Mouse (Mus musculus): ENCODE results near the gene Gm5737. TPM values are rescaled to one million over a fixed set of nuclear protein-coding genes. Genes with fewer than 3 reads are reported as not detected.
A peak's percentile ranks its signal among the peaks of the same experiment; 100 is the strongest.

The Gm5737 gene
- 0.17 TPM in 1 of 2 replicates, not detected in the other for polyA plus RNA-seq (2014; fragmentation: Nextera tagmentation; extraction: Ambion mirVana)

DNA sequence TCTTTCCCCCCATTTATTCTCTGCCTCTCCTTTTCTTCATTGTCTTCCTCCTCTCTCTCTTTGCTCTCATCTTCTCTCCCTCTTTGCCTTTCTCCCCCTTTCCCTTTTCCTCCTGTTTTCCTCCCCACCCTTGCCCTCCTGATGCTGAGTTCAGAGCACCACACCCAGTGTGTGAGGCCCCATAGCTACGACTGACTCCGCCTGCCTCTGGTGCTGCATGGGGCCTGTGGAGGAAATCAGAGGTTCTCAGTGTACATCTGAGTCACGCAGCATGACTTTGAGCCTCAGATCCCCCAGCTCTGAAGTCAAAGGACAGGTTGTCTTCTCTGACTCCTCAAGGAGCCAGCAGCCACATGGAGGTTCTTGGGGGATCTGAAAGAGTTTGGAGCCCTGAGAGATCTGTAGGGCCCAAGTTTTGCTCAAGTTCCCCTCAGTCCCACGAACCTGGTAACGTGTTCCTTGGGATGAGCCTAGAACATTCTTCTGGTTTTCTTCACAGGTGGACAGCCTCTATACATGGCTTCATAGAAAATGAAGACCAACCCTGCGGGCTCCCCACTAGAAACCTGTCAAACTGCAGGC lies at the start of gene Gm5737:
Gm5737 (plus strand) TSS at position 532 of the 582 bp plus-strand sequence.
- H3K27me3 ChIP-seq (ENCODE audit: control insufficient read depth, insufficient read depth, low read length), result no peaks in the 10 kb centered on the region
- no peaks in the 10 kb centered on the region for H3K9me3 ChIP-seq (ENCODE audit: control insufficient read depth, low read length)
- ATAC-seq (ENCODE audit: low FRiP score, low TSS enrichment) (no peak), DNase-seq (no peak)
- H3K4me1 ChIP-seq (ENCODE audit: control insufficient read depth, insufficient read depth, low read length), result no peaks in the 10 kb centered on the region; the same call in 1 of the 2 replicates
- WGBS, result 85% methylated on average over 6 of the region's 6 CpGs
- H3K9ac ChIP-seq (replicated peaks; ENCODE audit: low read length), result no peak within 1 kb of the TSS
- H3K27ac ChIP-seq (replicated peaks; ENCODE audit: low read depth, low read length), result no peak within 1 kb of the TSS
- no peaks in the 10 kb centered on the region for H3K36me3 ChIP-seq (ENCODE audit: control insufficient read depth, insufficient read depth, low read length)
- no peak within 1 kb of the TSS for H3K4me3 ChIP-seq (replicated peaks; ENCODE audit: low read depth, low read length)
- no peak within 1 kb of the TSS for H3K4me2 ChIP-seq (ENCODE audit: low read length)

DNA sequence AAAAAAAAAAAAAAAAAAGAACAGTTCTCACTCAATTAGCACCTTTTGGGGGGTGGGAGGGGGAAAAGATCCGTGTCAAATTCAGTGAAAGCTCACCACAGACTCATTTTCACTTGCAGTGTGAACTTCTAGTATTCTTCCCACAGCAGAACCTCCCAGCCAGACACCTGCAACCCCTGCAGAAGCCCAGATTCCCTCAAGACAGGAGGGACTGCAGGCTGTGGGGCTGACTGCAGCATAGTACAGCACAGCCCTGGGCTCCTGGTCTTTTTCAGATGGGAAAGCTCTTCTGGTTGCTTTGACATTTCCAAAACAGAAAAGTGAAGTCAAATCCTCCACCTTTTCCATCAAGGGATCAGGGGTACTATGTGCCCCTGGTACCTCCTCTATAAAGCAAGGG lies 44.8 kb upstream of the Gm5737 start:
- Histone ChIP-seq H3K27me3 (ENCODE audit: control insufficient read depth, insufficient read depth, low read length) (no peaks in the 10 kb centered on the region), H3K4me1 (ENCODE audit: control insufficient read depth, insufficient read depth, low read length) (no peaks in the 10 kb centered on the region), H3K4me3 (replicated peaks; ENCODE audit: low read depth, low read length) (no peak overlapping the region), H3K36me3 (ENCODE audit: control insufficient read depth, insufficient read depth, low read length) (no peaks in the 10 kb centered on the region), H3K4me2 (ENCODE audit: low read length) (no peak overlapping the region), H3K27ac (replicated peaks; ENCODE audit: low read depth, low read length) (no peak overlapping the region), H3K9me3 (ENCODE audit: control insufficient read depth, low read length) (no peaks in the 10 kb centered on the region), H3K9ac (replicated peaks; ENCODE audit: low read length) (no peak overlapping the region)
- peak; percentile 3 for DNase-seq
- WGBS, result 18% methylated on average over 1 of the region's 1 CpGs
- no peak for ATAC-seq (ENCODE audit: low FRiP score, low TSS enrichment)

DNA sequence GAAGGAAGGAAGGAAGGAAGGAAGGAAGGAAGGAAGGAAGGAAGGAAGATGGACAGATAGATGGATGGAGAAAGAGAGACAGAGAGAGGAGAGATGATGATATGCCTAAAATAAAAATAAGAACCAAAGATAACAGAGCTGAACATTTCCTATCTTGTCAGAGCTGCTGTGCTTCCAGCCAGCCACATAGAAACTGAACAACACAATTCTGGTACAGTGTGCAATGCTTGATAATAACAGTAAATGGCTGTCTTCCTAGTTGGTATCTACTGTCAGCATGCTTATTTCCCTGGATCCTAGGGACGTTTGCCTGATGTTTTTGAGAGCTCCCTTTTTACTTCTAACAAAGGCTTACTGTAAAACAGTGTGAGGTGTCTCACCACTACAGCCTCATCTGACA lies 40.8 kb upstream of the Gm5737 start:
- 57% methylated on average over 1 of the region's 1 CpGs for WGBS
- no peak for ATAC-seq (ENCODE audit: low FRiP score, low TSS enrichment)

DNA sequence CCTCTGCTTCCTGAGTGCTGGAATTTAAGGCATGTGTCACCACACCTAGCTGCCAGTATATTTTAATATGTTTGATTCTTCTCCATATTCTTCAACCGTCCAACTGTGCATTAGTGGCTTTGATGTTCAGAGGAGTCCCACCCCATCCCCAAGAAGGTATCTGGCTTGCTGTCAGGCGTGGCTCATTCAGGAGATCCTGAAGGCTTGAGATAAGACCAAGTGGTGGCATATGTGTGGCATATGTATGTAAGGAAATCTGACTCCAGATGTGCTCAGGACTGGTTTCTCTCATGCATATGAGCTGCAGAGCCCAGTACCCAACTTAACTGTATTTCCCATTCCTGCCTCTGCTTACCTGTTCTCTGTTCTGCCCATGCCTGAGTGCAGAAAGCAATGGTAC lies 34.2 kb upstream of the Gm5737 start:
- H3K36me3 ChIP-seq (ENCODE audit: control insufficient read depth, insufficient read depth, low read length), result no peaks in the 10 kb centered on the region
- WGBS, result 60% methylated on average over 2 of the region's 2 CpGs
- no peak overlapping the region for H3K4me3 ChIP-seq (replicated peaks; ENCODE audit: low read depth, low read length)
- no peak overlapping the region for H3K27ac ChIP-seq (replicated peaks; ENCODE audit: low read depth, low read length)
- H3K4me2 ChIP-seq (ENCODE audit: low read length), result no peak overlapping the region
- DNase-seq (no peak), ATAC-seq (ENCODE audit: low FRiP score, low TSS enrichment) (no peak)
- no peaks in the 10 kb centered on the region for H3K9me3 ChIP-seq (ENCODE audit: control insufficient read depth, low read length)
- no peak overlapping the region for H3K9ac ChIP-seq (replicated peaks; ENCODE audit: low read length)
- no peaks in the 10 kb centered on the region for H3K27me3 ChIP-seq (ENCODE audit: control insufficient read depth, insufficient read depth, low read length)
- H3K4me1 ChIP-seq (ENCODE audit: control insufficient read depth, insufficient read depth, low read length), result no peaks in the 10 kb centered on the region

More for the DNA sequence above, 40.8 kb upstream of the Gm5737 start:
- H3K9me3 ChIP-seq (ENCODE audit: control insufficient read depth, low read length), result no peaks in the 10 kb centered on the region
- no peaks in the 10 kb centered on the region for H3K27me3 ChIP-seq (ENCODE audit: control insufficient read depth, insufficient read depth, low read length)
- no peak overlapping the region for H3K27ac ChIP-seq (replicated peaks; ENCODE audit: low read depth, low read length)
- no peaks in the 10 kb centered on the region for H3K36me3 ChIP-seq (ENCODE audit: control insufficient read depth, insufficient read depth, low read length)
- no peaks in the 10 kb centered on the region for H3K4me1 ChIP-seq (ENCODE audit: control insufficient read depth, insufficient read depth, low read length)
- no peak for DNase-seq
- H3K4me2 ChIP-seq (ENCODE audit: low read length), result no peak overlapping the region
- no peak overlapping the region for H3K4me3 ChIP-seq (replicated peaks; ENCODE audit: low read depth, low read length)
- no peak overlapping the region for H3K9ac ChIP-seq (replicated peaks; ENCODE audit: low read length)

DNA sequence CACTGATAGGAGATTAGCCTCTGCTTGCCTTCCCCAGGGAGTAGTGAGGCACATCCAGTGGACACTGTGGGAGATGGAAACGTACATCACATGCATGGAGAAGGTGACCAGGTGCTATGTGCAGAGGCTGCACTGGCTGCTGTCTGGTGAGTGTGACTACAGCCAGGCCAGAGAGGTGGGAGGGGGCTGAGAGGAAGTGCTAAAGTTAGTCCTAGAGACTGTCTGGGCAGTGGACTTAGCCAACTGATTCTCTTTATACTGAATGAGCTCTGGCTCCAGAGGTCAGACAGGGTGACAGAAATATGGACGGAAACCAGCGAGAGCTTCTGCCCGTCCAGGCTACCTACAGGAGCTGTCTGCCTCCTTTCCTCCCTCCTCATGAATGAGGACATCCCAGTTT lies 16.6 kb upstream of the Gm5737 start:
- Histone ChIP-seq H3K9ac (replicated peaks; ENCODE audit: low read length) (no peak overlapping the region), H3K27me3 (ENCODE audit: control insufficient read depth, insufficient read depth, low read length) (no peaks in the 10 kb centered on the region), H3K4me2 (ENCODE audit: low read length) (no peak overlapping the region), H3K4me3 (replicated peaks; ENCODE audit: low read depth, low read length) (no peak overlapping the region), H3K36me3 (ENCODE audit: control insufficient read depth, insufficient read depth, low read length) (no peaks in the 10 kb centered on the region), H3K27ac (replicated peaks; ENCODE audit: low read depth, low read length) (no peak overlapping the region), H3K4me1 (ENCODE audit: control insufficient read depth, insufficient read depth, low read length) (no peaks in the 10 kb centered on the region), H3K9me3 (ENCODE audit: control insufficient read depth, low read length) (no peaks in the 10 kb centered on the region)
- 83% methylated on average over 4 of the region's 4 CpGs for whole genome bisulfite sequencing
- DNase-seq (no peak), ATAC-seq (ENCODE audit: low FRiP score, low TSS enrichment) (no peak)

DNA sequence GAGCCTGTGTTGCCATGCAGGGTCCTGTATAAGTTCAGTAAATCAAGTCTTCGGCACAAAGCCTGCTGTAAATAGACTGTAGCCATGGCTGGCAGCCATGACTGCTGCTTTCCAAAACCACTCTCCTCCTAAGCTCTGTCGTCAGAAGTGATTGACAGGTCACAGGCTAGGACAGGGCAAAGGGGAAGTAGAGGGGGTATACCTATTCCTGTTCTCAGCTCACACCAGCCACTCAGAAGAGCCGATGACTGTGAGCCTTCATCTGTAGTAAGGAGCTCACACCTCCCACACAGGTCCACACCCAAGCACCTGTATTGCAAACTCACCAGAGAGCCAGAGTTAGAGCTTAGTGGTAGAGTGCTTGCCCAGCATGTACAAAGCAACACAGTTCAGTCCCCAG lies 15.8 kb upstream of the Gm5737 start:
- H3K4me3 ChIP-seq (replicated peaks; ENCODE audit: low read depth, low read length), result no peak overlapping the region
- 83% methylated on average over 3 of the region's 3 CpGs for WGBS
- H3K36me3 ChIP-seq (ENCODE audit: control insufficient read depth, insufficient read depth, low read length), result no peaks in the 10 kb centered on the region
- DNase-seq (no peak), ATAC-seq (ENCODE audit: low FRiP score, low TSS enrichment) (no peak)
- H3K4me2 ChIP-seq (ENCODE audit: low read length), result no peak overlapping the region
- no peaks in the 10 kb centered on the region for H3K4me1 ChIP-seq (ENCODE audit: control insufficient read depth, insufficient read depth, low read length)
- no peak overlapping the region for H3K9ac ChIP-seq (replicated peaks; ENCODE audit: low read length)
- H3K27ac ChIP-seq (replicated peaks; ENCODE audit: low read depth, low read length), result no peak overlapping the region
- no peaks in the 10 kb centered on the region for H3K27me3 ChIP-seq (ENCODE audit: control insufficient read depth, insufficient read depth, low read length)
- H3K9me3 ChIP-seq (ENCODE audit: control insufficient read depth, low read length), result no peaks in the 10 kb centered on the region

DNA sequence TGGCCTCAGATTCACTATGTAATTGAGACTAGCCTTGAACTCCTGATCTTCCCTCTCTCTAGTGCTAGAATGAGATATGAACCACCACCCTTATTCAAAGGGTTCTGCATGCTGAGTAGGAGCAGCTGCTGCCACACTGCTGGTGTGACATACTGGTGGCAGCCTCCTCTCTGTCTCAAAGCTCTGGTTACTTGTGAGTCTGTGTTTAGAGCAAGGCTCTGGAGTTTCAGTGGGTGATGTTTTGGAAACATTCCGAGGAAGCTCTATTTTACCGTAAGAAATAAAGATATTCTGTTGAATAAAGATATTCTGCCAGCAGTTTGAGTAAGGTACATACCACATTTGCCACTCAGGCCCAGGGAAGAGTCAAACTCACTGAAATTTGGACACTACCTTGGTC lies 8.9 kb upstream of the Gm5737 start:
- no peaks in the 10 kb centered on the region for H3K36me3 ChIP-seq (ENCODE audit: control insufficient read depth, insufficient read depth, low read length)
- H3K9me3 ChIP-seq (ENCODE audit: control insufficient read depth, low read length), result no peaks in the 10 kb centered on the region
- H3K9ac ChIP-seq (replicated peaks; ENCODE audit: low read length), result no peak overlapping the region
- no peak overlapping the region for H3K4me2 ChIP-seq (ENCODE audit: low read length)
- no peak for ATAC-seq (ENCODE audit: low FRiP score, low TSS enrichment)
- H3K4me3 ChIP-seq (replicated peaks; ENCODE audit: low read depth, low read length), result no peak overlapping the region
- no peaks in the 10 kb centered on the region for H3K27me3 ChIP-seq (ENCODE audit: control insufficient read depth, insufficient read depth, low read length)
- DNase-seq, result no peak
- H3K4me1 ChIP-seq (ENCODE audit: control insufficient read depth, insufficient read depth, low read length), result no peaks in the 10 kb centered on the region
- 94% methylated on average over 2 of the region's 2 CpGs for WGBS
- H3K27ac ChIP-seq (replicated peaks; ENCODE audit: low read depth, low read length), result no peak overlapping the region

DNA sequence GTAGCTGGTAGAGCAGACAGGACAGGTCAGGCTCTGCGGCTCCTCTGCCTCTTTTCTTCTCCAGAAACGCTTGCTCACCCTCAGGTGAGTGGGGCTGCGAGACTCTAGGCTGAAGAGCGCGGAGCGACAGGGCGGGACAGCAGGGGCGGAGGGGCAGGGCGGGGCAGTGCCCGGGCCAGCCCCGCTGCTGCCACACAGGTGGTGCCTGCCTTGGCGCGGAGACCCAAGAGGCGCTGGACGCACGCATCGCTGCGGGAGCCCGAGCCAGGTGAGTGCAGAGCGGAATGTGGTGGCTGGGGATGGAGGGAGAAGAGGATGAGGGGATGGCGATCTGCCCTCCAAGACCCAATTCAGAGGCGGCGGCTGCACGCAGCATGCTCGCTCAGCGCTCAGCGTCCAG lies 2.5 kb upstream of the Gm5737 start:
- 4% methylated on average over 27 of the region's 27 CpGs for WGBS
- H3K4me3 ChIP-seq (replicated peaks; ENCODE audit: low read depth, low read length), result peak overlapping the region; percentile 32
- no peaks in the 10 kb centered on the region; the same call in 1 of the 2 replicates for H3K4me1 ChIP-seq (ENCODE audit: control insufficient read depth, insufficient read depth, low read length)
- peak; percentile 5 for DNase-seq
- H3K27me3 ChIP-seq (ENCODE audit: control insufficient read depth, insufficient read depth, low read length), result no peaks in the 10 kb centered on the region
- H3K27ac ChIP-seq (replicated peaks; ENCODE audit: low read depth, low read length), result no peak overlapping the region
- H3K36me3 ChIP-seq (ENCODE audit: control insufficient read depth, insufficient read depth, low read length), result no peaks in the 10 kb centered on the region
- H3K9me3 ChIP-seq (ENCODE audit: control insufficient read depth, low read length), result no peaks in the 10 kb centered on the region
- H3K9ac ChIP-seq (replicated peaks; ENCODE audit: low read length), result peak overlapping the region; percentile 58
- peak overlapping the region; percentile 61 for H3K4me2 ChIP-seq (ENCODE audit: low read length)
- ATAC-seq (ENCODE audit: low FRiP score, low TSS enrichment), result no peak

DNA sequence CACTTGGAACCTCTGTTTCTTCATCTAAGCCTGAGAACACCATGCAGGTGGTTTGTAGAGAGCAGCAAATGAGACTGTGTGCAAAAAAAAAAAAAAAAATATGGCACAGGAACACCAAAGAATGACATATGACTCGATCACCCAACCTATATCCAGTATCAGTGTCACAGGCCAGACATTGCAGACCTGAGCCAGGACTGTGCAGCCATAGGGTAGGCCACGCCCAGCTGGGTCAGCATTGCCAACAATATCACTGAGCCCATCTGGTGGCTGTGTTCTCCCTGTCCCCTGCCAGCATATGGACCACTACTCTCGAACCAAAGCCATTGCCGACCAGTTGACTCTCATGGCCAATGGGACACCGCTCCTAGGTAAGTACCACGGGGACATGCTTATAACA lies 5.4 kb downstream of the Gm5737 start:
- no peak overlapping the region for H3K9ac ChIP-seq (replicated peaks; ENCODE audit: low read length)
- WGBS, result 87% methylated on average over 6 of the region's 6 CpGs
- H3K36me3 ChIP-seq (ENCODE audit: control insufficient read depth, insufficient read depth, low read length), result no peaks in the 10 kb centered on the region
- no peaks in the 10 kb centered on the region for H3K27me3 ChIP-seq (ENCODE audit: control insufficient read depth, insufficient read depth, low read length)
- no peak overlapping the region for H3K4me2 ChIP-seq (ENCODE audit: low read length)
- no peak for ATAC-seq (ENCODE audit: low FRiP score, low TSS enrichment)
- DNase-seq, result no peak
- H3K9me3 ChIP-seq (ENCODE audit: control insufficient read depth, low read length), result no peaks in the 10 kb centered on the region
- H3K4me3 ChIP-seq (replicated peaks; ENCODE audit: low read depth, low read length), result no peak overlapping the region
- H3K4me1 ChIP-seq (ENCODE audit: control insufficient read depth, insufficient read depth, low read length), result no peaks in the 10 kb centered on the region
- H3K27ac ChIP-seq (replicated peaks; ENCODE audit: low read depth, low read length), result no peak overlapping the region

Measured in midbrain, embryonic 14.5 days (tissue).